Mouse (Mus musculus): ENCODE results near the gene Mcm10.

Gene Mcm10

DNA sequence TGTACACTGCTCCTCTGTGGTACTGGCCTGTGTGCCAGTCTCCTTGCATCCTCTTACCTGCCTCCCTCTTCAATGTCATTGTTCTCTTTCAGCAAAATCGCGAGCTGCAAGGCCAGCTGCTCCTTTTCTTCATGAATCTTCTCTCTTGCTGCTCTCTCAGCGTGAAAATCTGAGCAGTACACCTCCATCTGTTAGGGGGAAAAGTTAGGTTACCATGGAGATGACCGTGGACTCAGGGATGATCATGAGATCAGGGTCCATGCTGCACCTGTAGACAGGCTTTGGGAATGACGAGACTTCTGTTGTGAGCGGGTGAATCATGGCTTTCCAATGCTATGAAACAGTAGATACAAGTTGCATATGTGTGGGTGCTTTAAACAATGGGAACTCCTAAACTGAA is 14.5 kb upstream of the Mcm10 start:
- no peak for TF ChIP-seq POU5F1 (IDR thresholded peaks at IDR 0.05; ENCODE audit: borderline replicate concordance, low read length)
- no peak for TF ChIP-seq CTCF (conservative IDR thresholded peaks at IDR 0.05; ENCODE audit: low read length)
- TF ChIP-seq NANOG (IDR thresholded peaks at IDR 0.05; ENCODE audit: borderline replicate concordance, low read length): no peak
- Histone ChIP-seq H3K9me3 (ENCODE audit: low read length) (no peaks in the 10 kb centered on the region), H3K36me3 (ENCODE audit: insufficient read depth, low read length) (peaks cover 7% of the 10 kb centered on the region; the same call in 1 of the 2 replicates), H3K4me3 (replicated peaks; ENCODE audit: low read length) (no peak overlapping the region), H3K4me1 (replicated peaks; ENCODE audit: low read depth, low read length) (peaks cover 27% of the 10 kb centered on the region), H3K27me3 (ENCODE audit: insufficient read depth, low read length) (no peaks in the 10 kb centered on the region)

DNA sequence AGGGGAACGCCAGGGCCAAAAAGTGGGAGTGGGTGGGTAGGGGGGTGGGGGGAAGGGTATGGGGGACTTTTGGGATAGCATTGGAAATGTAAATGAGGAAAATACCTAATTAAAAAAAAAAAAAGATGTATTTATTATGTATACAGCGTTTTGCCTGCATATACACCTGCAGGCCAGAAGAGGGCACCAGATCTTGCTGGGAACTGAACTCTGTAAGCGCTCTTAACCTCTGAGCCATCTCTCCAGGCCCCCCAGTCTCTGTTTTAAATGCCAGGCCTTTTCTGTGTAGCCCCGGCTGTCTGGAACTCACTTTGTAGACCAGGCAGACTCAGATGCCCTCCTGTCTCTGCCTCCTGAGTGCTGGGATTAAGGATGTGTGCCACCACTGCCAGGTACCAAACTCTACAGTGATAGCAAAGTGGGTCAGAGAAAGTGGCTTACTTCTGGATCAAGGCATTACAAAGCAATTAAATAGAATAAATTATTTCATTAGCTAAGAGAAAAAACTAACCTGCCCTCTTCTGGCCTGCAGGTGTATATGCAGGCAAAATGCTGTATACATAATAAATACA is 12.7 kb upstream of the Mcm10 start:
- H3K36me3 ChIP-seq (ENCODE audit: insufficient read depth, low read length): peaks cover 9% of the 10 kb centered on the region; the same call in 1 of the 2 replicates

DNA sequence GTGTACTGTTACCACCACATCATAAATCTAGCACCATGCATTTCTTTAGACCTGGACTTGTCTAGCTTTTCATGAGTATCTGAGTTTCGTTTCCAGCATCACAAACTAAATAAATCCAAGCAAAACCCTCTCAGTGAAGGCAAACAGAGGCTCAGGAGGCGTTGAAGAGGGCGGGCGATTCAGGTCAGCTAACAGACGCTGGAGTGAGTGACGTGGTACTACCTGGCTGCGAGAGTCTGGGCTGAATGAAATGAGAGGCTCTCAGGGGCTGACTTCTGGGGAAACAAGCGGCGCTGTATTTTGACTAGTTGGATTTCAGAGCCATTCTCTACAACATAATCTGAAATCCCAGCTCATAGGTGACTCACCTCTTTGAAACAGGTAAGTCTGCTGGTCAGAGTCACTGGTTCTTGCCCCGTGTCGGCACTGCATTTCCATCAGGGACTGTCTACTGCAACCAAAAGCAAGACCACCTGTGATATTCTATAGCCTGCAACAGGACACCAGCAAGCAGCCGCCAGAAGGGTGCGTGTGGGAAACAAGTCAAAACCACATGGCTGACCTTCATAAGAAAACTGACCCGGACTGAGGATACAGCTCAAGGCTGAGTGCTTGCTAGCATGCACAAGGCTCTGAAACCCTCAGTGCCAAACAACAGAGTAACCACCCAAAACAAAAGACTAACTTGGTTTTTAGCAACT is 11.3 kb upstream of the Mcm10 start:
- H3K4me1 ChIP-seq (replicated peaks; ENCODE audit: low read depth, low read length): peaks cover 26% of the 10 kb centered on the region
- no peak overlapping the region for H3K4me3 ChIP-seq (replicated peaks; ENCODE audit: low read length)
- no peak for TF ChIP-seq POU5F1 (IDR thresholded peaks at IDR 0.05; ENCODE audit: borderline replicate concordance, low read length)
- no peak for TF ChIP-seq NANOG (IDR thresholded peaks at IDR 0.05; ENCODE audit: borderline replicate concordance, low read length)
- no peak for TF ChIP-seq CTCF (conservative IDR thresholded peaks at IDR 0.05; ENCODE audit: low read length)
- H3K9me3 ChIP-seq (ENCODE audit: low read length): no peaks in the 10 kb centered on the region
- H3K36me3 ChIP-seq (ENCODE audit: insufficient read depth, low read length): peaks cover 5% of the 10 kb centered on the region; the same call in 1 of the 2 replicates
- H3K27me3 ChIP-seq (ENCODE audit: insufficient read depth, low read length): no peaks in the 10 kb centered on the region

More for the DNA sequence above, 12.7 kb upstream of the Mcm10 start:
- Histone ChIP-seq H3K27me3 (ENCODE audit: insufficient read depth, low read length) (no peaks in the 10 kb centered on the region), H3K4me3 (replicated peaks; ENCODE audit: low read length) (no peak overlapping the region), H3K4me1 (replicated peaks; ENCODE audit: low read depth, low read length) (peaks cover 26% of the 10 kb centered on the region), H3K9me3 (ENCODE audit: low read length) (no peaks in the 10 kb centered on the region)
- TF ChIP-seq CTCF (conservative IDR thresholded peaks at IDR 0.05; ENCODE audit: low read length): peak; percentile 50
- no peak for TF ChIP-seq NANOG (IDR thresholded peaks at IDR 0.05; ENCODE audit: borderline replicate concordance, low read length)
- no peak for TF ChIP-seq POU5F1 (IDR thresholded peaks at IDR 0.05; ENCODE audit: borderline replicate concordance, low read length)

DNA sequence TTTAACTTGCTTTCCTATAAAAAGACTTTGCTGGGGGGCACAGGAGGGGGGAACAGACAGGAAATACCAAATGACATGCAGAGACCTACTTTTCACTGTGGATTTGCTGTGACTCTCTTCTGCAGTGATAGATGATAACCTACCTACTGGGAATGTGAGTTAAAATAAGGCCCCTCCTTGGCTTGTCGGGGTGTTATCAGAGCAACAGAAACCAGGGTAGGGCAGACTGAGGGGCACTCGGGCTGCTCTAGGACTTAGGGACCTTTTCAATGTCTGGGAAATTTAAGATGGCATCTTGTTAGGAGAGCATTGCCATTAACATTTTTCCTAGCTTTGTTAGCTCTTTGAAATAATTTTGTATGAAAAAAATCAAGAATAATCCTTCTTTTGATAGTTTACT is 10.7 kb upstream of the Mcm10 start:
- Histone ChIP-seq H3K4me3 (replicated peaks; ENCODE audit: low read length) (no peak overlapping the region), H3K27me3 (ENCODE audit: insufficient read depth, low read length) (no peaks in the 10 kb centered on the region), H3K9me3 (ENCODE audit: low read length) (no peaks in the 10 kb centered on the region), H3K4me1 (replicated peaks; ENCODE audit: low read depth, low read length) (peaks cover 24% of the 10 kb centered on the region), H3K36me3 (ENCODE audit: insufficient read depth, low read length) (peaks cover 5% of the 10 kb centered on the region; the same call in 1 of the 2 replicates)
- no peak for TF ChIP-seq NANOG (IDR thresholded peaks at IDR 0.05; ENCODE audit: borderline replicate concordance, low read length)
- no peak for TF ChIP-seq CTCF (conservative IDR thresholded peaks at IDR 0.05; ENCODE audit: low read length)
- TF ChIP-seq POU5F1 (IDR thresholded peaks at IDR 0.05; ENCODE audit: borderline replicate concordance, low read length): no peak

DNA sequence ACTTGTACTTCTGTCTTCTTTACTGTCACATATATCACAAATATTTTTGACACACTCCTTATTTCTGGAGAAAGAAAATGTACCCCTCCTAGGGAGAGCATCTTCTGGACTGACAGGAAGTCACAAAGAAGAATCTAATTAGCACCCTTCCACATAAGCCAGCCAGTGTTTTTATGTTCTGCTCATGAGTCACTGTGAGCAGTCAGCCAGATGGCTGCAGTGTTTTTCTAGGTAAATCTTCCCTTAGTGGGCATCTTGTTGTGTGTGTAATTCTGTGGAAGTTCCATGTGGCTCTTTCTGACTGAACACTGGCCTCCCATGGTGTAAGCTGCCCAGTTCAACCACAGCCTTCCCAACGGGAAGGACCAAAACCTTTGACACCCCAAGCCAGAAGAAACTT is 7.1 kb upstream of the Mcm10 start:
- Histone ChIP-seq H3K27me3 (ENCODE audit: insufficient read depth, low read length) (no peaks in the 10 kb centered on the region), H3K36me3 (ENCODE audit: insufficient read depth, low read length) (0 out of 2 replicates have a peak, but pooled peaks cover 2% of the 10 kb centered on the region), H3K9me3 (ENCODE audit: low read length) (no peaks in the 10 kb centered on the region), H3K4me3 (replicated peaks; ENCODE audit: low read length) (no peak overlapping the region), H3K4me1 (replicated peaks; ENCODE audit: low read depth, low read length) (peaks cover 30% of the 10 kb centered on the region)
- TF ChIP-seq POU5F1 (IDR thresholded peaks at IDR 0.05; ENCODE audit: borderline replicate concordance, low read length): no peak
- TF ChIP-seq CTCF (conservative IDR thresholded peaks at IDR 0.05; ENCODE audit: low read length): no peak
- TF ChIP-seq NANOG (IDR thresholded peaks at IDR 0.05; ENCODE audit: borderline replicate concordance, low read length): no peak

DNA sequence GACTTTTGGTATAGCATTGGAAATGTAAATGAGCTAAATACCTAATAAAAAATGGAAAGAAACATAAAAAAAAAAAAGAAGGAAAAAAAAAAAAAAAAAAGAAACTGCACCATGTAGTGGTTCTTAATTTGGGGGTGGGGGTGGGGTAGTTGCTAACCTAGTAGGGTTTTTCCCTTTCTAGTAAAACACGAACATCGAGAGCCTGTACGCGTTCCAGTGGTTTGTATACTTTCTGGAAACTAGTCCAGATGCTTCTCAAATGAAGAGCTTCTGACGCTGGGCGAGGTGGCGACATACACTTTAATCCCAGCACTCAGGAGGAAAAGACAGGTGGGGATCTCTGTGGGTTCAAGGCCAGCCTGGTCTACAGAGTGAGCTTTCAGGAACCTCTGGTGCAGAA is 4.3 kb upstream of the Mcm10 start:
- H3K4me3 ChIP-seq (replicated peaks; ENCODE audit: low read length): no peak overlapping the region
- no peaks in the 10 kb centered on the region for H3K27me3 ChIP-seq (ENCODE audit: insufficient read depth, low read length)
- H3K9me3 ChIP-seq (ENCODE audit: low read length): no peaks in the 10 kb centered on the region
- peaks cover 43% of the 10 kb centered on the region for H3K4me1 ChIP-seq (replicated peaks; ENCODE audit: low read depth, low read length)
- no peak for TF ChIP-seq POU5F1 (IDR thresholded peaks at IDR 0.05; ENCODE audit: borderline replicate concordance, low read length)
- no peak for TF ChIP-seq CTCF (conservative IDR thresholded peaks at IDR 0.05; ENCODE audit: low read length)
- no peak for TF ChIP-seq NANOG (IDR thresholded peaks at IDR 0.05; ENCODE audit: borderline replicate concordance, low read length)
- H3K36me3 ChIP-seq (ENCODE audit: insufficient read depth, low read length): 0 out of 2 replicates have a peak, but pooled peaks cover 2% of the 10 kb centered on the region

DNA sequence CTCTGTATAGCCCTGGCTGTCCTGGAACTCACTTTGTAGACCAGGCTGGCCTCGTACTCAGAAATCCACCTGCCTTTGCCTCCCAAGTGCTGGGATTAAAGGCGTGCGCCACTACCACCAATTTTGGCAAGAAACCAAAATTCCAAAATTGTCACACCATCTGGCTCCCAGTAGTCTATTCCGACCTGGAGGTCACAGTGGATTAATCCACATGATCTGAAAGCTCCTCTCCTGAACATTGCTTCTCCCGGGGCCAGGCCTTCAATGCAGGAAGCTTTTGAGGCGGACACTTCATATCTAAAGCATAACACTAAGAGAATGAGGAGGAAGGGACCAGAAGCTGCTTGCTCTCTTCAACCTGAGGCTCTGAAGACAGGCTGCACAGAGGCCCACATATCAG is 2.9 kb upstream of the Mcm10 start:
- no peaks in the 10 kb centered on the region for H3K9me3 ChIP-seq (ENCODE audit: low read length)

DNA sequence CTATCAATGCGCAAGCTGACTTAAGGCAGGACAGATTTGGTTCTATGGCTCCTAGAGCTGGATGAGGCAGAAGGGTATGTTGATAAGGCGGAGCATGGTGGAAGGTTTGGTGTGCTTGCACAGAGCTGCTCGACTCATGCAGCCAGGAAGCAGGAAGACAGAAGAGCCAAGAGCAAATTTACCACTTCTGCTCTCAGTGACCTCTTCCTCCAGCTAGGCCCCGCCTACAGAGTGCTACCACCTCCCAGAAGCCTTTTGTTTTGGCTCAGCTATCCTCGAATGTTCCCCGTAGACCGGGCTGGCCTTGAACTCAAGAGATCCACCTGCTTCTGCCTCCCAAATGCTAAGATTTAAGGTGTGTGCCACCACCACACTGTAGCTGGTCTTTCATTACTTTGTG is 2.0 kb upstream of the Mcm10 start:
- TF ChIP-seq NANOG (IDR thresholded peaks at IDR 0.05; ENCODE audit: borderline replicate concordance, low read length): no peak
- TF ChIP-seq CTCF (conservative IDR thresholded peaks at IDR 0.05; ENCODE audit: low read length): no peak
- no peak for TF ChIP-seq POU5F1 (IDR thresholded peaks at IDR 0.05; ENCODE audit: borderline replicate concordance, low read length)
- no peaks in the 10 kb centered on the region for H3K27me3 ChIP-seq (ENCODE audit: insufficient read depth, low read length)
- H3K9me3 ChIP-seq (ENCODE audit: low read length): no peaks in the 10 kb centered on the region
- peaks cover 54% of the 10 kb centered on the region for H3K4me1 ChIP-seq (replicated peaks; ENCODE audit: low read depth, low read length)
- peaks cover 16% of the 10 kb centered on the region for H3K36me3 ChIP-seq (ENCODE audit: insufficient read depth, low read length)
- H3K4me3 ChIP-seq (replicated peaks; ENCODE audit: low read length): no peak overlapping the region

More for the DNA sequence above, 2.9 kb upstream of the Mcm10 start:
- Histone ChIP-seq H3K4me1 (replicated peaks; ENCODE audit: low read depth, low read length) (peaks cover 51% of the 10 kb centered on the region), H3K36me3 (ENCODE audit: insufficient read depth, low read length) (peaks cover 10% of the 10 kb centered on the region), H3K27me3 (ENCODE audit: insufficient read depth, low read length) (no peaks in the 10 kb centered on the region), H3K4me3 (replicated peaks; ENCODE audit: low read length) (no peak overlapping the region)
- TF ChIP-seq CTCF (conservative IDR thresholded peaks at IDR 0.05; ENCODE audit: low read length) (no peak), POU5F1 (IDR thresholded peaks at IDR 0.05; ENCODE audit: borderline replicate concordance, low read length) (no peak), NANOG (IDR thresholded peaks at IDR 0.05; ENCODE audit: borderline replicate concordance, low read length) (no peak)

Data from E14TG2a.4 (cell line).